Mouse (Mus musculus) spleen, postnatal 14 days (tissue): ENCODE results near the gene Tmem204.
A peak's percentile ranks its signal among the peaks of the same experiment; 100 is the strongest.
"Not testable (repeated sequence)": the region's sequence is repeated elsewhere in the genome, so short reads cannot be mapped to it uniquely, and the experiment has no call there.

Experiments used
- DNase-seq, 2 experiments: peaks; one replicate each; pipeline ENCODE4 v3.0.0; 2021 to 2022; ENCODE audit warnings: low spot score in 2 of 2

Tmem204 gene

DNA sequence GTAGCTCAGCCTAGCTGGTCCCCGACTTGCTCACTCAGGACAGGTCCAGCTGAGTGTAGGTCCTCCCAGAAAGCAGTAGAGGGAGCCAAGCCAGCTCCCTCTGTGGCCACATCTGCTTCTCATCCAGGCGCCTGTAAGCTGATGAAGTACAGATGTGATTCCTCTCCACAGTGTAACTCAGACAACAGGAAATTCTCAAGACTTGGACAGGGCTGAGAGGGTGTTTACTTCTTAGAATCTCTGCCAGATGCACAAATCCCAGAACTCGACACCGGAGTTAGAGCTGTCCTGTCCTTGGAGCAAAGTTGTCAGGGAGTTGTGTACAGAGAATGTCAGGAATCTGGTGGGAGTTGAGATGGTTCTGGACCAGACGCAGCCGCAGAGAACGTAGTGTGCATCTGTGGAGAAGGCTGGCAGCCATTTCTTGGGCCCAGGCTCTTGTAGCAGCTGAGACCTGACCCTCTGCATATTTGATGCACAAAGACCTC is at the start of gene Tmem204:
TSS of gene Tmem204 (minus strand) at position 148 of the 488 bp plus-strand sequence.
- no peak for DNase-seq

DNA sequence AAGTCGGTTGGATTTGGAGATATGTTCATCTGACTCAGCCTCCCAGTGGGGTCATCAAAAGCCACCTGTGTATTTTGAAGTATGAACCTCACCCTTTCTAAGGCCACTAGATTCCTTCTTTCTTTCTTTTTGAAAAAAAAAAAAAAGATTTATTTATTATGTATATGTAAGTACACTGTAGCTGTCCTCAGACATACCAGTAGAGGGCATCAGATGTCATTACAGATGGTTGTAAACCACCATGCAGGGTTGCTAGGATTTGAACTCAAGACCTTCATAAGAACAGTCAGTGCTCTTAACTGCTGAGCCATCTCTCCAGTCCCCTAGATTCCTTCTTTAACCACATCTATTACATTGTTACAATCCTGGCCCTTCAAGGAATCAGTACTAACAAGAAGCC is 46.7 kb upstream of the Tmem204 start:
- no peak for DNase-seq

DNA sequence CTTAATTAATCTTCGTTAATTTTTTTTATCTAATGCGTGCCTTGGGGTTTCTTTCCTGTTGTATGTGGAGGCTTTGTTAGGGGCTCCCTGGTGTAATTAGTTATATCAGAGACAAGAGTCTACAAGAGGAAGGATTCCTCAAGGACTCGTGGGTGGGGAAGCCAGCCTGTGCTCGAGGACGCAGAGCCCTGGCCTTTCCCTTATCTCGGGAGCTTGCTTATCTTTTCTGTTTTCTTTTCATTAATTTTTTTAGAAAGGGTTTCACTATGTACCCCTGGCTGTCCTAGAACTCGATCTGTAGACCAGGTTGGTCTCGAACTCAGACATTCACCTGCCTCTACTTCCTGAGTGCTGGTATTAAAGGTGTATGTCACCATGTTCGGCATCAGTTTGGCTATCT is 44.3 kb upstream of the Tmem204 start:
- DNase-seq = no peak

DNA sequence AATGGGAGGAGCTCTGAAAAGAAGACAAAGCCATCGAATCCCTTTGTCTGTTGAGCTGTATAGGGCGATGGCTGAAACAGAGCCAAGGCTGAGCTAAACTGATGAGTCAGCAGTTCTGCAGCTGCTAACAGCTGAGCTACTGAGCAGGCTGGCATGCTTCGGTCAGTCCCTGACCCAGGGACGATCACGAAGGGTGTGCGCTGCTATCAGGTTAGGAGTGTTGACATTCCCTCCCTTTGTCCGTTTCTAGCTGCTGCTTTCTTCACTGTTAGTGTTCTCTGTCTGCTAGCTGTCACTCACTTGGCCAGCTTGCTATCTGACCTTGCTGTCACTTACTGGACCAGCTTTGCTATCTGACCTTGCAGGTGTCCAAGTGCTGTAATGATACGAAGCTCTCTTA is 43.7 kb upstream of the Tmem204 start:
- DNase-seq = peak in 1 of 2 experiments; percentile 30

DNA sequence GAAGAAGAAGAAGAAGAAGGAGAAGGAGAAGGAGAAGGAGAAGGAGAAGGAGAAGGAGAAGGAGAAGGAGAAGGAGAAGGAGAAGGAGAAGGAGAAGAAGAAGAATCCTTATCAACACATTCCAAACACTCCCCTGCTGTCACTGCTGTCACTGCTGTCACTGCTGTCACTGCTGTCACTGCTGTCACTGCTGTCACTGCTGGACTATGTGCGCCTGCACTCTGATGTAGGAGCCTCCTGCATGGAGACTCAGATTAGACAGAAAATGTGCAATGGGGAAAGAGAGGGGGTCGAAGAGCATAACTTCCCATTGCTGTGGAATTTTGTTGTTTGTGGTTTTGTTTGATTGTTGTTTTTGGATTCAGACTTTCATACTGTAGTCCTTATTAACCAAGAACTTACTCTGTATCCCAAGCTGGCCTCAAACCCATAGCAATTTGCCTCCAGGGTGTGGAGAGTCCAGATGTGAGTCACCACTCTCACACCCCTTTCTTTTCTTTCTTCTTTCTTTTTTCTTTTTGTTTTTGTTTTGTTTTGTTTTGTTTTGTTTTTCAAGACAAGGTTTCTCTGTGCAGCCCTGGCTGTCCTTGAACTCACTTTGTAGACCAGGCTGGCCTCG is 42.2 kb upstream of the Tmem204 start:
- DNase-seq = not testable (repeated sequence)

DNA sequence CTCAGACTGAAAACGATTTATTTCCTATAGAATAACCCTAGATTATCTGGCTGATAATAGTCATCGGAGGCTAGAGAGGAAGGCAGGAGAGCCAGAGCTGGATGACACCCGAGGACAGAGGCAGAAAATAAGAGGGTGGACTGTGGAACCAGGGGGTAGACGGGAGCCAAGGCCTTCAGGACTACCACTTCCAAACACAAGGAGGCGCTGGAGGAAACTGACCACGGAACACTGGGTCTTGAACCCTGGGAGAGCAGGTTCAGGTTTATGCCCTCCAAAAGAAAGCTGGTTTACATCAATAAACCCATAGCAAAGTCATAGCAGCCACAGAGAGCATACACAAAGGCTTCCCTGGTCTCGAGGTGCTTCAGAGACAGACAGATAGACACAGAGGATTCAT is 40.6 kb upstream of the Tmem204 start:
- DNase-seq = peak in 1 of 2 experiments; percentile 31

DNA sequence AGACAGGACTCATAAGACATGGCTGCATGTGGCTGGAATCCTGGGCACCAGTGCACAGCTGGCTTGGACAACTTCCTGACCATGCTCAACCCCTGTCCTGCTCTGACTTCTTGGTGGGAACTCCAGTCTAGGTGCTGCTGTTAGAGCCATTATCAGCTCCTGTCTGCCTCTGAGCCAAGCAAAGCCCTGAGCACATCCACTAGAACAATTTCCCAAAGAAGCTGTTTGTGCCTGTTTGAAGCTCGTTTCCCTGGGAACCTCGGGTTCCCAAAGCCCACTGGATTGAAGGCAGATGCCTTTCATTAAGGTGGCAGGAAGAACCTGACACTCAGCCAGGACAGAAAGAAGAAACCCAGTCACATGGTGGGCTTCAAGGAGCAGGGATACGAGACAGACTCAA is 37.0 kb upstream of the Tmem204 start, which contains the start of gene Ptx4:
TSS of gene Ptx4 (plus strand) at position 355 of the 400 bp plus-strand sequence.
- DNase-seq = no peak

DNA sequence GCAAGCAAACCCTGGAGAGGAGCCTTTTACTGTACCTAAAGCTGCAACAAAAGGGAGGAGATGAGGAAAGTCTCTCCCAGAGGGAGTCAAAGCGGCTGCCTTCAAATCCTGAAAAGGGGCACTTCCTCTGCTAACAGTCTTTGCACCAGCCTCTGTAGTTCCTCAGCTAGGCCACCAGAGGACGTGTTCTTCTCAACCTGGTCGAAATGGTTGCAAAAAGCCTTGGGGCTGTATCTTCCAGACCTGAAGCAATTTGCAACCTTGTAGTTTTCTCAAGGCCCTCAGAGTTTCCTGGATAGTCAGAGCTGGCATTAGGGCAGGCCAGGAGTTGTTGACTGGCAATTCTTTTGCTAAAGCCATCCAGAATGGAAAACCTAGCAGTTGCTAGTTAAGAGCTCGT is 33.9 kb upstream of the Tmem204 start:
- peak in 1 of 2 experiments; percentile 24 for DNase-seq

DNA sequence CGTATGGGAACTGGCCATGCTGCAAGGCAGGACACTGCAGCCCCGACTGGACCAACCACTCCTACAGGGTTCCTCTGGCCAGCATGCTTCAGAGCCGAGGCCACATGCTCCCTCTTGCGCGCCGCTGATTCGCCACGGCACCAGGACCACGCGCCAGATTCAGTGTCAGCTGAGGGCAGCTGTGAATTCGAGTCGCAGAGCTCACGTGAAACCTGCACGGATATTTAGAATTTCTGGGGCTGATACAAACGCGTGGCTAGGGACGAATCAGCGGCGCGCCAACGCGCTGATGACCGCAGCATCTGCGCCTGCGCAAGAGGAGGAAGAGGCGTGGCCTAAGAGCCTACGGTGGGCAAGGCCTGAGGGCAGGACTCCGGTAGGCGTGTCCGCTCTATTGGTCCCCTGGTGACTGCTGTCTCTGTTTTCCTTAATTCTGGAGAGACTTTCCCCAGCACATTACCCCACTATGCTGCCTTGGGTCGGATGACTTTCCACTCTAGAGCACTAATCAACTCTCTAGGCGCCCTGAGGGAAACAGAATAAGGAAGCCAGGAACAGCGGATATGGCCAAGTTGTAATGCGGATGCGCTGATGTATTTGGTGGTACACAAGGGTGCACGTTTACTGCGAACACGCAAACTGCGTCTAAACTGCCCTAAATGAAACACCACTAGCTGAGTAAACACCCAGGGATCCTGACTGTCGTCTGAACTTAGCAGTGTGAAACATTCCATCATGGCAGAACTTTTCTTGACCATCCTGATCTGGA is 32.5 kb upstream of the Tmem204 start, which contains the start of gene Telo2:
TSS of gene Telo2 (minus strand) at position 304 of the 769 bp plus-strand sequence.
- DNase-seq = peak; percentile 93 to 96

DNA sequence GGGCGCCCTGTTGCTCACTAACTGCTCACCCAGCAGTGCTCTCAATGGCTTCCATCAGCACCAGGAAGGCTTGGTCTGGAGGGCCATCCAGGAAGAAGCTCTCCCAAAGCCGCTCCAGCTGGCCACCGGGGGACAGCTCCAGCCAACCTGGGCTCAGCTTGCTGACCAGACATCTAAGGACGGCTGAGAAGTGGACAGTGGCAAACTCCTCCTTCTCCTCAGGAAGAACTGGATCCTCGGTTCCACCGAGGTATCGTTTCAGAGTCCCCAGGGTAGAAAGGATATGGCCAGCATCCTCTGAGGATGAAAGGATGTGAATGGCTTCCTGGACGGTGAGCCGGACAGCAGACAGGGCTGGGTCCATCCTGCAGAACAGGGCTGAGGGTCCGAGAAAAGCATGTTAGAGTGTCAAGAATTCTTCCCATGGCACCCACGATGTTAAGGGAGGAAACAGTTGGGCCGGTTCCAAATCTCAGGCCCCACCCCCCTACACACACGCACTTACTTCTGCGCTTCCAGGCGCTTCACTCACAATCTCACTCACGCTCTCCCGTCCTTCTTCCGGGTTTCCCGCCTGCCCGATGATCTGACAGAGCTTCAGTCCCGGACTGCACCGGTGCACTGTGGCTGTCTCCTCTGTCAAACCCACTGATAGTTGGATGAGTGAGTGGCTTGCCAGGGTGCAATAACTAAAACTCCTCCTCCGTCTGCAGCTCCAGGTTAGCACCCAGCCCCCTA is 31.7 kb upstream of the Tmem204 start:
- DNase-seq = peak in 1 of 2 experiments; percentile 33

DNA sequence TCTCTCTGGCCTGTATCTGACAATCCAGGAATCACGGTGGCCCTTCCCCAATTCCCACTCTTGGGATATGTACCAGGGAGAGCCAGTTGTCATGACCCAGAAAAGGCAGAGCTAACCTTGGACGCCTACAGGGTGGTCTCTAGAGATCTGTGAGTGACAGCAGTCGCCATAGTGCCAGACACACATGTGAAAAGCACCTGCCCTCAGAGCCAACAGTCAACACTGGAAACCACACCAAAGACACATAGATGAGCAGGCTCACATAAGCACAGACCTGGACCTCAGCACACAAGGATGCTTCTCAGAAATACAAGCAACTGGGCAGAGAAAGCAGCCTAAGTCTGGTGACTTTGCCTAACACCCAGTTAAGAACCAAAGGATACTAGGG is 29.0 kb upstream of the Tmem204 start:
- no peak for DNase-seq

DNA sequence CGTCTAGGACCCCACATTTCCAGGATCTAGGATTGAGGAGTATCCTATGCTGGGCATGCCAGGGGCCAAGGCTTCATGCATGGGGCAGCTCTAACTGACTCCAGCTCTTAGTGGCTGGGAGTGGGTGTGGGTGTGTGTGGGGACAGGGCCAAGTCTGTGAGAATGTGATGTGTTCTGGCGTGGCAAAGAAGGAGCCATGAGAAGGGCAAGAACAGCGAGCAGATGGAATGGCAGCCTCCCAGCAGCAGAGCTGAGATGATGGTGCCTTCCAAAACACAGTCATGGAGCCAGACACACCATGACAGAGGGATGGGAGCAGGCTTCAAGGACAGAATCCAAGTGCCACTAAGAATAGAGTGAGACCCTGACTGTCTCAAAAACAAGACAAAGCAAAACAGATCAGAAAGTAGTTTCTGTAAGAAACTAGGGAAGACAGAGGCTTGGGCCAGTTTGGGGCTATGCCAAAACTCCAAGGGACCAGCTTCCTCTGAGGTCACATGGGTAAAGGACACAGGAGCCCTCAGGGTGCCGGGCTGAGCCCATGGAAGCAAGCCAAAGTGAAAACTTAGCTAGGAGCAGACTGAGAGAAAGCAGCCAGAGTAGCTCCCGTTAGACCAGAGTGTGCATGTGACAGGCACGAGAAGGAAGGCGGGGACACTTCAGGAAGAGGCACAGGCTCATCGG is 28.5 kb upstream of the Tmem204 start:
- no peak for DNase-seq

DNA sequence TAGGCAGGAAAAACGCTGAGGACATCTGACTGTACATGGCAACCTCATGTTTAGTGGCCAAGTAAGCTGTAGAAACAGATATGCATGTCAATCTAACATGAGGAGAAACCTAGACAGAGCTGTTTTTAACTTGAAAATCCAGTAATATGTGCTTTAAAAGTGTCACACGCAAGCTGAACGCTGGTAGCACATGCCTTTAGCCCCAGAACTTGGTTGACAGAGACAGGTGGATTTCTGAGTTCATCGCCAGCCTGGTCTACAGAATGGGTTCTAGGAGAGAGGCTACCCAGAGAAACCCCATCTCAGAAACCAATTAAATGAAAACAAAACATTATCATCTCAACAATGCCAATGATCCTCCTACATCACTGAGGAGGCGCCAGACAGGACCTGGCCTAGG is 27.8 kb upstream of the Tmem204 start:
- DNase-seq = no peak

DNA sequence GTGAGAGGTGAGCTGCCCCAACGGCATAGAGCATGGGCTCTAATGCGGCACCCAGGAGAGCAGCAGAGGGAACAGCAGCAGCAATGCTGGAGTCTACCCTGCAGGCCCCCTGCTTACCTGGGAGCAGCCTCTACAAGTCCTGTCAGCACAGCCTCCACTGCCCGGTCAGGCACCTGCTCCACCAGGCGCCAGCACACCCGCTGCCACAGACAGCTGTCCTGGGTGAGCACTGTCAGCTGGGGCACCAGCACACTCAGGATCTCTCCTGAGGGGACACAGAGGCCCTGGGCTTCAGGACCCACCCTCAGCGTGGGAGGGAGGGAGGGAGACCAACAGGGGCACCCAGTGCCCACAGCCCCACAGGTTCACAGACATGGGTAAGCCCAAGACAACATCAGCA is 27.2 kb upstream of the Tmem204 start:
- no peak for DNase-seq

DNA sequence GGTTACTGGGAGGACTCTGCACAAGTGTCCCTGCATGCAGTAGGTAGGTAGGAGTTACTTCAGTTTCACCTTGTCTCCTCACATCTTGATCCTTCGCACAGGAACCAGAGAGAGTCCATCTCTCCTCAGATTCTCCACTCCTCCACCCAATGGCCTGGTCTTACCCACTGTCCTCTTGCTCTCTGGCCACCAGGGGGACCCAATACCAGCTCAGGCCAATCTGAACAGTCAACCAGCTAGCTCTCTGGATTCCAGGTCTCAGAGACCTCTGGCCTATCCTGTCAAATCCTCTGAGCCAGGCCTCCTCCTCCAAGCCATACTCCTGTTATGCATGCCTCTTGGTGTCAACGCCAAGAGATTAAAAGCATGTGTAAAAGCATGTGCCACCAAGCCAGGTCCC is 26.2 kb upstream of the Tmem204 start:
- DNase-seq = peak in 1 of 2 experiments; percentile 30

DNA sequence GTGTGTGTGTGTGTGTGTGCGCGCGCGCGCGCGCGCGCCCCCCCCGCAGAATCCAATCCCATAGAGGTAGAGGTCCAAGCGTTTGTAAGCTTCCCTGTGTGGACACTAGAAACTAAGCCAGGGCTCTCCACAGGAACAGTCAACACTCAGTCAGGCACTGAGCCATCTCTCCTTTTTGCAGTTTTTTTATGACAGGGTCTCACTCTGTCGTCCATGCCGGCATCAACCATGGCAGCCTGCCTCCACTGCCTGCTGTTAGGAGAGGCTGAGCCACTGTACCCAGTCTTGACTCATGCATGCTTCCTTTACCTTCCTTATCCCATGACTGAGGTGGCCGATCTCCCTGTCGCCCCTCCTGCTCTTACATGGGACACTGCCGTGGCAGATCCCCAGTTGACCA is 24.4 kb upstream of the Tmem204 start:
- DNase-seq = no peak

DNA sequence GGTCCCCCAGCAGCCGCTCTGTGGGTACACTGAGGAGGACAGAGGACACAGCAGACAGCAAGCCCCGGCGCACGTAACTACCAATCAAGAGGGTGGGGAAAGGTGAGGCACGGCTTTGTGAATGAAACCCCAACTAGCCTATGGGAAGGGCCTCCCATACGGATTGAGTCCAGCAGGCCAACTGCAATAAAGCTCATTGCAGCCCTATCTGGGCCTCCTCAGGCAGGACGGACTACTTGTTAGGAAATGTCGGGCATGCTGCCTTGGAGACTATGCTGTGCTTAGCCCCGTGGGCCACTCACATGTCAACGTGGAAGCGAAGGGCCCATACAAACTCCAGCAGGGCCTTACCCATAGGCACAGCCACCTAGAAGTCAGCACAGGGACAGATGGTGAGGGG is 17.9 kb upstream of the Tmem204 start:
- no peak for DNase-seq

DNA sequence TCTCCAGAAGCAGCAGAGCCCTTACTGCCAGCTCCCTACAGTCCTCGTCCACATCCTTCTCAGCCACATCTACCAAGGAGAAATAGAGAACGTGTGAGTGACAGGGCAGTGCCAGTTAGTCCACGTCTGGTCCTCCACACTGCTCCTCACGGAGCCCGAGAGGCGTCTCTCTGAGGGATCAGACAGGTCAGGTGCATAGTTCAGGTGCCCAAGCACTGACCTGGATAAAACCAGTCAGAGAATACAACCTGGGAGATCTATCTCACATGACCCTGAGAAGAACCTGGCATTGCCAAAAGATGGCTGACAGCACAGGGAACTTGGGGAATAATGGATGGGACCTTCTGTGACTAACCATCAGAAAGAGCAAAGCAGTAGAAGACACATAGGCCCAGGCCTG is 16.7 kb upstream of the Tmem204 start:
- DNase-seq = no peak

DNA sequence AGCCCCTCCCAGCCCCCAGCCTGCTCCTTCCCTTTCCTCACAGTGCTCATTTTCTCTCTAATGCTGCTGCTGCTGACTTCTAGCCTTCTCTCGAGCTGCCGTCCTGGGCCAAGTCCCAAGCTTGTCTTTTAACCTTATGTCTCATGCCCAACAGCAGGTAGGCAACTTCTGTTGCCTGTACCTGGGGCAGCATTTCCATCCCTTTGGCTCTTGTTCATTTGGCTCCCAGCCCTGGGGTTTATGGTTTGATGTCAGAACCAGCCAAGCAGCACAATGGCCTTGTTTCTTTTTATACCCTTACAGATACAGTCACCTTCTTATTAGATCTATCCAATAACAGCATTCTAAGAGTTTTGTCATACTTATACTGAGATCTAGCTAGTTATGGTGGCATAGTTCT is 12.8 kb upstream of the Tmem204 start:
- no peak for DNase-seq

DNA sequence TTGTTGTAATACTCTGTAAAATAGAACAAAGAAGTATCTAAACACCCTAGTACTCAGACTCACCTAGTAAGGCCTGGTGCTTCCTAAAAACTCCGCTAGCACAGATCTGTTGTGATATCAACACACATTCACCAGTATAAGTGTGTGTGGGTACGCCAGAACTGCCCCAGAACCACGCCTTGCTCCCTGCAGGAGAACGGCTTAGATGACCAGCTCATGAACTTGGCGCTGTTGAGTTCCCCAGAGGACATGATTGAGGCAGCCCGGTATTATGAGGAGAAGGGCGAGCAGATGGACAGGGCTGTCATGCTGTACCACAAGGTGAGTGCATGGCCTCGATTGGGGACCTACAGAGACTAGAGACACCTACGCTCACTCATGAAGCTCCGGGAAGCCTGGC is 7.1 kb upstream of the Tmem204 start:
- no peak for DNase-seq

DNA sequence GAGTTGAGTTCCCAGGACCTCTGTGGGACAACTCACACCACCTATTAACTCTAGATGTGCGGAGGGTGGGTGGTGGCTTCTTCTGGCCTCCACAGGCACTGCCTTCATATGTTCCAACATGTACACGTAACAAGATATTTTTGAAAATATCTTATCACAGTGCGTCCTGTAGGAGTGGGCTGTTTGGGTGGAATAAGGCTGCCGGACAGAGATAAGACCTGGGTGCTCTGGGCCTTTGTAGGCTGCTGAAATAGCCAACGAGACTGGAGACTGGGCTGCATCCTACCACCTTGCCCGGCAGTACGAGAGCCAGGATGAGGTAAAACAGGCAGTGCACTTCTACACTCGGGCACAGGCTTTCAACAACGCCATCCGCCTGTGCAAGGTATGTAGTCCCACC is 5.8 kb upstream of the Tmem204 start:
- no peak for DNase-seq

DNA sequence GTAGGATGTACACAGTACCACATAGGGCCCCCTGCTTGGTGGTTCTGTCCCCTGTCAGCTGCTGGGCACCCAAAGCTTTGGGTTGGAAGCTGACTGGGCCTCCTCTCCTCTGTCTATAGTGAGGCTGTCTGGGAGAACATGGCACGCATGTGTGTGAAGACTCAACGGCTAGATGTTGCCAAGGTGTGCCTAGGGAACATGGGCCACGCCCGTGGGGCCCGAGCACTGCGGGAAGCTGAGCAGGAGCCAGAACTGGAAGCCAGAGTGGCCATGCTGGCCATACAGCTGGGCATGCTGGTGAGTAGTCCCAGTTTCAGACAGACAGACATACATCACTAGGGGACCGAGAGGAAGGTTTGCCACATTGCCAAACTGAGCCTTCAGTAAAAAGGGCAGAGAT is 3.3 kb upstream of the Tmem204 start:
- no peak for DNase-seq
